Mouse (Mus musculus) spleen, postnatal 36 days (tissue): ENCODE results near the gene Ccl8.

ENCODE experiments used
- DNase-seq, 2 experiments: peaks; one replicate each; pipeline ENCODE4 v3.0.0; 2022; ENCODE audit warnings: low spot score in 2 of 2, mixed read lengths in 1 of 2

Ccl8 gene

GRCm38 (mm10) chr11:82114885-82115284, at the start of gene Ccl8:
Ccl8 (plus strand) TSS chr11:82115185.
- no peak for DNase-seq

GRCm38 (mm10) chr11:82066953-82067571, 47.9 kb upstream of the Ccl8 start:
- DNase-seq, result no peak

GRCm38 (mm10) chr11:82071076-82071475, 43.9 kb upstream of the Ccl8 start:
- DNase-seq, result no peak

- DNase-seq, result no peak
Observed at GRCm38 (mm10) chr11:82072374-82072773, 42.6 kb upstream of the Ccl8 start.

GRCm38 (mm10) chr11:82072984-82073383, 42.0 kb upstream of the Ccl8 start:
- DNase-seq, result no peak

- no peak for DNase-seq
Observed at GRCm38 (mm10) chr11:82073686-82074085, 41.3 kb upstream of the Ccl8 start.

GRCm38 (mm10) chr11:82077031-82077430, 38.0 kb upstream of the Ccl8 start:
- no peak for DNase-seq

GRCm38 (mm10) chr11:82078136-82078730, 36.8 kb upstream of the Ccl8 start:
- no peak for DNase-seq

GRCm38 (mm10) chr11:82080865-82081264, 34.1 kb upstream of the Ccl8 start:
- DNase-seq, result no peak

GRCm38 (mm10) chr11:82084360-82084759, 30.6 kb upstream of the Ccl8 start:
- DNase-seq, result no peak

GRCm38 (mm10) chr11:82099511-82100323, 15.3 kb upstream of the Ccl8 start:
- no peak for DNase-seq

- no peak for DNase-seq
Observed at GRCm38 (mm10) chr11:82101087-82101486, 13.9 kb upstream of the Ccl8 start.

- DNase-seq, result no peak
Observed at GRCm38 (mm10) chr11:82101529-82101928, 13.5 kb upstream of the Ccl8 start, which contains the start of gene Ccl12. Ccl12 (plus strand) TSS chr11:82101845.

GRCm38 (mm10) chr11:82109611-82110010, 5.4 kb upstream of the Ccl8 start:
- DNase-seq, result no peak

- DNase-seq, result no peak
Observed at GRCm38 (mm10) chr11:82110372-82111248, 4.4 kb upstream of the Ccl8 start.

GRCm38 (mm10) chr11:82116041-82116440, 1.1 kb downstream of the Ccl8 start:
- no peak for DNase-seq

GRCm38 (mm10) chr11:82132977-82133376, 18.0 kb downstream of the Ccl8 start:
- DNase-seq, result no peak

- no peak for DNase-seq
Observed at GRCm38 (mm10) chr11:82136196-82136595, 21.2 kb downstream of the Ccl8 start.

GRCm38 (mm10) chr11:82139492-82140094, 24.6 kb downstream of the Ccl8 start:
- DNase-seq, result no peak

GRCm38 (mm10) chr11:82159126-82159525, 44.1 kb downstream of the Ccl8 start:
- no peak for DNase-seq

GRCm38 (mm10) chr11:82163285-82163684, 48.3 kb downstream of the Ccl8 start:
- DNase-seq, result no peak
